Mouse (Mus musculus) lung, adult 18-20 months (tissue): ENCODE data around the gene Chchd10.
"Not testable (repeated sequence)": the region's sequence is repeated elsewhere in the genome, so short reads cannot be mapped to it uniquely, and the experiment has no call there.

Source experiments
- DNase-seq, 2 experiments: peaks; one replicate each; pipeline ENCODE4 v3.0.0; 2022; ENCODE audit warnings: mixed read lengths in 2 of 2

Gene Chchd10

DNA sequence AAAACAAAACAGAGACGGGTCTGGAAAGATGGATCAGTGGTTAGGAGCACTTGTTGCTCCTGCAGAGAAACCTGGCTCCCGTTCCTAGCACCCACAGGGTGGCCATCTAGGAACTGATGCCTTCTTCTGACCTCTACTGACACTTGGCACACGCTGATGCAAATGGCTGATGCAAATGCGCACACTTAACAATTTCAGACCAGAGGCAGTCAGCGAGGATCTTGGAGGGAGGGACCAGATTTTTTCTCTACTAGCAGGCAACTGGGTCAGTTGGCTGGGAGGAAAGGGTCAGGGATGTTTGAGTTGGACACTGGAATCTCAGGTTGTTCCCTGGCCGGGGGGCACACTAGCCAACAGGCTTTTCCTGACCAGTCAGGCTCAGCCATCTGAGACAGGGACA is at the start of gene Chchd10:
Gene Chchd10, plus strand, starts transcription at position 240 of the 400 bp plus-strand sequence.
- no peak for DNase-seq

- DNase-seq = peak; percentile 83 to 87
Observed at GRCm38 (mm10) chr10:75883232-75883552, 49.7 kb upstream of the Chchd10 start.

GRCm38 (mm10) chr10:75884742-75885141 is 48.2 kb upstream of the Chchd10 start:
- no peak for DNase-seq

DNA sequence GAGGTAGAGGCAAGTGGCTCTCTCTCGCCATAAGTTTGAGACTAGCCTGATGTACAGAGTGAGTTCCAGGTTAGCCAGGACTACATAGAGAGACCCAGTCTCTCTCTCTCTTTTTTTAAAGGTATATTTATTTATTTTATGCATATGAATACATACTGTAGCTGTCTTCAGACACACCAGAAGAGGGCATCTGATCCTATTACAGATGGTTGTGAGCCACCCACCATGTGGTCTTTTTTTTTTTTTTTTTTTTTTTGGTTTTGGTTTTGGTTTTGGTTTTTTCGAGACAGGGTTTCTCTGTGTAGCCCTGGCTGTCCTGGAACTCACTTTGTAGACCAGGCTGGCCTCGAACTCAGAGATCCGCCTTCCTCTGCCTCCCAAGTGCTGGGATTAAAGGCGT is 45.4 kb upstream of the Chchd10 start:
- not testable (repeated sequence) for DNase-seq

DNA sequence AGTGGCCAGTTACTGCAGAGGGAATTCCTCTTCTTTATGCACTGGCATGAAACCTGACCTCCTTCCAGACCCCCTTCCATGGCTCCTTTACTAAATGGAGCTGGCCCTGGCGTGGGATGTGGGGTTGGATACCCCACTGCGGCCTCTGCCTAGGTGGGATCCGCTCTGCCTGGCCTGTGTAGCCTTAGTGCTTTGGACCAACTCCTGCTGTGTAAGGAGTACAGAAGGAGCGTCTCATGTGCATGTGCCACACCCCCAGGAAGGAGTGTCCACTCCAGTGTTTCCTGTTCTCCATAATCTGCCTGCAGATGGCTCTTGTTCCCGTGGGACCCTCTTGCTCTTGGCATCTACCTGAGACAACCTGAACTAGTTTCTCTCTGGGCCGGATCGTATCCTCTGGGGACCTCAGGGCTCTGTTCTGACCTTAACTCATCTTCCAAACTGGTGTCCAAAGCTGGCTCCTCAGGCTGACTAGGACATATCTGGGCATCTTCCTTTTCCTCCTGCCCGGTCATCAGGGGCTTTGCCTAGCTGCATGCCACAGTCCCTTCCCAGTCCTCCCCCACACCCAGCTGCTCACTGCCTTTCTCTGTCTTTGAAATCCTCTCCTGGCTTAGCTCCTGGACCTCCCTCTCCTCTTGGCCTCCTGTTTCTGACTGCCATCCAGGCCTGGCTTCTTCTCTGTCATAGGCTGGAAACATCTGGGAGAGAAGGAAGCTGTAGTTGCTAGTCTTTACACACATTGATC is 43.4 kb upstream of the Chchd10 start:
- DNase-seq = no peak

DNA sequence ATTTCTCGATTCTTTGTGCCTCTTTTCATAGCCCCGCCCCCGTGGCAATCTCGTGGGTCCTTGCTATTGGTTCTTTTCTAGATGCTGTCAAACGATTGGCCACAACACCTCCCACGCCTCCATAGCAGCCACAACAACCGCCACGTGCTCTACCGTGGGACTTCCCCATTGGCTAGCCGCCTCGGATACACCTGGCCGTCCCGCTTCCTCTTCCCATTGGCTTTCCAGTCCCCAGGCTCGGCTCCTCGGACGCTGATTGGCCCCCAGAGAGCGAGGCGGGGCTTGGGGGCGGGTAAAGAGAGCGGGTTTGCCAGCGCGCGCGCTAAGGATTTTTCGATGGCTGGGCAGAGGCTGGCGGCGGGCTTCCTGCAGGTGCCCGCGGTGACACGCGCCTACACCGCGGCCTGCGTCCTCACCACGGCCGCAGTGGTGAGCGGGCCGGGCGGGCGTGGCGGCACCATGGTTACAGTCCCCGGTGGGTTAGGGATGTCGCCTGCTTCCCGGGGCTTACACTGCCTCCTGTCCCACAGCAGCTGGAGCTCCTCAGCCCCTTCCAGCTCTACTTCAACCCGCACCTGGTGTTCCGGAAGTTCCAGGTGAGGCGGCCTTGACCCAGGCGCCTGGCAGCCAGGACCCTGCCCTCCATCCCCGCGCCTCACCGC is 39.7 kb upstream of the Chchd10 start, which contains the start of gene Derl3:
Gene Derl3, plus strand, starts transcription at position 325 of the 662 bp plus-strand sequence.
- peak; percentile 96 for DNase-seq

GRCm38 (mm10) chr10:75894601-75895000 is 38.3 kb upstream of the Chchd10 start:
- no peak for DNase-seq

DNA sequence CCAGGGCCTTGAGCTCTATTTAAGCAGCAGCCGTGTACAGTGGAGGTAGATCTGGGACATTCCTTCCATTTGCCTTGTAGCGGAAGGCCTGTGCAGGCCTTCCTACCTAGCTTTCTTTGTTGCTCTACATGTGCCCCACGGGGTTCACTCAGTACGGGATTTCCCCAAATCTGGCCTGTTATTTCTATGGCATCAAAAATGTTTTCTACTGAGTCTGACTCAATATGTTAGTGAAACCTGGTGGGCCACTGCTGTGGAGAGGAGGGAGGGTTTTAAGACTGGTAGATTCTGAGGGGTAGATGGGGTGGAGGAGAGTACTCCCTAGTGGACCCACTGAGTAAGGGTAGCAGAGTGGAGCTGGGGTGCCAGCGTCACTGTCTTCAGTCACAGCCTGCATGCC is 37.2 kb upstream of the Chchd10 start:
- DNase-seq = no peak

DNA sequence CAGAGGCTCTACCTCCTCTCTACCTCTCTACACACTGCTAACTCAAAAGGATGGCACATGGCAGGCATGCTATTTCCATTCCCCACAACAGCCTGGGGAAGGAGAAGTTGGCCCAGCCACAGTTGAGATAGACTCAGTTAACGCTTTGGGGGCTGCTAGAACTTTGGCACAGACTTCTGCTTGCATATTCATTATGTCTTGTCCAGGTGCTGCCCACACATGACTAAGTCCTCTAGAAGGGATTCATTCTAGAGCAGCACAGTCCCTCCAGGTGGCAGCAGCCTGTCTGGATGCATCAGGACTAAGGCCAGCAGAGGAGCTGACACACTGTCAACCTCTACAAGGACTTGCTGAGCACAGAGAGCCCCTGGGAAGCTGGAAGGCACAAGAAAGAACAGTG is 36.7 kb upstream of the Chchd10 start:
- no peak for DNase-seq

DNA sequence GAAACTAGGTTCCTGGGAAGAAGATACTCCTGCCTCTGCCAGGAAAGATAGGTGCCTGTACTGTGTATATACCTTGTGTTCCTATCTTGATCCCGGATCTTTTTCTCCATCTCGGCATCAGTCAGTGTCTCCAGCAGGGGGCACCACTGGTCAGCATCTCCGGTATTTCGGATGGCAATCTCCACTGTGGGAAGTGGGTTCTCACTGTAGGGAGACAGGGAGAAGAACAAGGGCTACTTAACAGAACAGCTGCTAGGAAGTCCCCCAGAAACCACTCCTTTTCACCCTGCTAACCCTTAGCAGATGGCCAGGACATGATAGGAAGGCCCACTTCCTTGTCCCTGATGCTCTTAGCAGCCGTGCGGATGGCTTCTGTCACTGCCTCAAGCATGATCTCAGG is 35.6 kb upstream of the Chchd10 start:
- DNase-seq = peak; percentile 70 to 75

DNA sequence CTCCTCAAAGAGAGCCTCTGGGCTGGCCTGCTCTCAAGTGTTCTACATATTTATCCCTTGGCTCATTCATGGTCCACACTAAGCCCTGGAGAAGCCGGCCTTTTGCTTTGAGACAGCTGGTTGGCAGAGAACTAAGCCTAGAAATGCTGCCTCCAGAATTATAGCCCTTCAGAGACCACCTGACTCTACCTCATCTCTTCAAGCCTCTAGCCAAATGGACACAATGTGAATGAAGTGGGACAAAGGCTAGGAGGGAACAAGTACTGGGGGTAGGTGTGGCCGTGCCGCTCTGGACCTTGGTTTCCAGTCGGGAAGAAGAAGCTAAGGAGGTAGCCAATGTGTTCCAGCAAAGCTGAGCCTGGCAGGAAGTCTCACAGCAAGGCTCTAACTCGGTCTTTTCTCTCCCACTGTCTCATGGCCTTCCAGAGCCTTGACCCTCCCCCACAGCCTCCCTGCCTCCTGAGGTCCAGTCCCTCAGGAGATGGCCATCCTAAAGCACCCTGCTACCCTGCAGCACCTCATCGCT is 34.8 kb upstream of the Chchd10 start:
- no peak for DNase-seq

DNA sequence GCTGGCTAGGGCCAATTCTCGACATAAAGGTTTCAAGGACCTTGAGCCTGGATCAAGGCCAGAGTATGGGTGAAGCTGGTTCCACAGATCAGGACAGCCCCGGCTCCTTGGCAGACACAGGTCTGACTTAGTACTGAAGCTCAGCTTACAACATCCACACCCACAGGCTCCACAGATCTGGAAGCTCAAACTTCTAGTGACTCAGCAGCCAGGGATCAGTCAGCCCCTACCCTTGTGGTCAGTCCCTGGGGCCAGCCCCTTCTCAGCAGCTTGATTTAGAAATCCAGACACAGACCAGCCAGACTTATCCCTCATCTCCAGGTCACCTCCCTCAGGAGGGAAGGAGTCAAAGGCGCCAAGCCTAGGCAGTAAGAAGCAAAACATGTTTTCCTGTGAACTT is 34.1 kb upstream of the Chchd10 start:
- peak; percentile 65 to 76 for DNase-seq

- DNase-seq = no peak
Observed at GRCm38 (mm10) chr10:75904391-75904790, 28.5 kb upstream of the Chchd10 start.

- no peak for DNase-seq
Observed at GRCm38 (mm10) chr10:75906882-75907281, 26.0 kb upstream of the Chchd10 start.

GRCm38 (mm10) chr10:75910698-75911097 is 22.2 kb upstream of the Chchd10 start:
- no peak for DNase-seq

GRCm38 (mm10) chr10:75913013-75913589 is 19.8 kb upstream of the Chchd10 start:
- DNase-seq = no peak

DNA sequence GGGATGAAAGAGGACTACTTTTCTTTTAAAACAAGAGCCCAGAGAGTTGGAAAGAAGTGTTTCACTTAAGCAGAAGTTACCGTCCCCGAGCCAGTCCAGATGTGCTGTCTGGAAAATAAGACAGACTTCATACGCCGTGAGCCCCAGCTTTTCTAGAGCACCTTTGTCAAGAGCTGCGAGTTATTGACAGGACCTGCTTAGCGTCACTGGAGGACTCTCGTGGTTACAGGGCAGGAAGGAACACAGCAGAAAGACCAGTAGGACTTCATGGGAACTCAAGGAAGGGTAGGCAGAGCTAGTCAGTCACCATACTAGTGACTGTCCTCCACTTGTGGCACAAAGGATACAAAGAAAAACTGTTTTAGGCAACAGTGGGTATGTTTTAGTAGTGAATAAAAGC is 17.4 kb upstream of the Chchd10 start:
- peak in 1 of 2 experiments; percentile 59 for DNase-seq

DNA sequence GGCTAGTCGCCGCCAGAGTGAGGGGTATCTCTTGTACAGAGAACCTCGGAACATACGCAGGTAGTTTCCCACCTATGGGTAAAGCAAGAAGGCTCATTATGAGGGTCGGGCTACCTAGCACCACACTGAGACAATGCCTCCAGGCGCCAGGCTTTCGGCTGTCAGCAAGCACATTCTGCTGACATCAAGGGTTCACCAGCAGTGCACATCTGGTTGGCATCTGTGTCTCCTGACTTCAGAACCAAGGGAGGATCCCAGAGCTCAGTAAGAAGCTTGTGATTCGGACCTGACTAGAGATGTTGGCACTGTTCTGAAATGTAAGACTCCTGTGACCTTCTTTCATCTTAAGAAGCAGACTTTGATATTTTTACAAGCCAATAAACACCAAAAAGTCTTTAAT is 16.1 kb upstream of the Chchd10 start:
- DNase-seq = no peak

DNA sequence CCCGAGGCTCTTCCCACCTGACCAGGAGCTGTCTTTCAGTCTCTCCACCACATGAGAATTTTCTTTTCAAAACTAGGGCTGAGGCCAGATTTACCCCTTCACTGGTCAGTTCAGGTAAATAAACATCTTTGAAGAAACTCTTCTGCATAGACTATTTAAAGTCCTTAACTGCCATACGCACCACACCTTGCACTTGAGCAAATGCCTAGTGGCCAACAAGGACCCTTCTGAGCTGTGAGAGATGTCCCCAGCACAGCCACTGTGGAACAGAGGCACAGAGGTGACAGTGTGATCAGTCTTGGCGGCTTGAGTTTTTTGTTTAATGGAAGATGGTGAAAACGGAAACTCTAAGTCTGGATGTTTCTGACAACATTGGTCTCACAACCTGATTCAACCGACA is 13.9 kb upstream of the Chchd10 start:
- DNase-seq = peak; percentile 65 to 70

GRCm38 (mm10) chr10:75921026-75921725 is 11.8 kb upstream of the Chchd10 start, which contains the start of gene Smarcb1:
TSS of gene Smarcb1 (minus strand) at chr10:75921617.
- DNase-seq = peak; percentile 94 to 95

DNA sequence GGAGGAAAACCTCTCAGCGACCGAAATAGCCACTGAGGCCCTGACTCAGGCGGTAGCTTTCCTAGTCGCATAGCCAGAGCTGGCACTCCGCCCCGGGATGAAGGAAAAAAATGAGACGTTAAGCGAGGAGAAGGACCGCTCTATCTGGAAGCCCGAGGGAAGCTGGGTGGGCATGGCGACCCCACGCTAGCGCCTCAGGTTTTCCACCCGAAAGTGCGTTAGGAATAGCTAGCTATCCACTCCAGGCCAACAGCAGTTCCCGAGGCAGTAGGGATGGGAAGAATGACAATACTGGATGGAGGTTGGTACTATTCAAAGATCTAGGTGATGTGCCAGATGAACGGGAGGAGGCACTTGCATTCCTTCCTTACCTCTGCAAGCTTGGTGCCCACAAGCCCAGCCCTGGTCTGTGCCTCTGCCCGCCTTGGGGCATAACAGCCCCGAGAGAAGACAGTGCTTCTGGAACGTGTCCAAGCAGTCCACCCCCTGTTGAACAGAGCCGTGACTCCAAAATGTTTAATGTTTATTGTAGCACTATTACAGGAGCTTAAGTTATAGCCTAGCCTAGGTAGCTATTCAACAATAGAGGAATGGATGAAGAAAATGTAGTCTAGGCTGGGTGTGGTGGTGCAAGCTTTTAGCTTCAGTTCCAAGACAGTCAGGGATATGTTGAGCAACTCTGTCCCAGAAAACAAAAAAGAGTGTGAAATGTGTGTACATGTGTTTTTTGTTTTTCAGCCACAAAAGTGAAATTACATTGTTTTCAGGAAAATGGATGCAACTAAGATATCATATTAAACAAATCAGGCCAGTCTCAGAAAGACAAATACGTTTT is 11.0 kb upstream of the Chchd10 start:
- no peak for DNase-seq

DNA sequence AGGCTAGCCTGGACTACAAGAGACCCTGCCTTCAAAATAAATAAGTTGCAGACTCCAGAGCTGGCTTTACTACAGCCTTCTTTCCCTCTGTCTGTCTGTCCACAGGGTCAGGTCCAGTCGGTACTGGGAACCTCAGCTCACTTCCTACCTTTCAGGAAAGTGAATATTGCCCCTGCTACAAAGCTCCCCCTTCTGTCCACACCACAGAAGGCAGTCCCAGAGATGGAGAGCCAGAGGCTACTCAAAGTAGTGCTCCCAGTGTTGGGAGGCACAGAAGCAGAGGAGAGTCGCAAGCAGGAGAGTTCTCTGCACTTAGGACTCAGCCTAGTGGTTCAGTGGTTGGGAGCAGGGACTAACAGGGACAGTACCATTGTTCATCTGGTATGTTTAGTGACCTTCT is 8.6 kb upstream of the Chchd10 start:
- DNase-seq = no peak
